Mouse (Mus musculus) stomach, embryonic 15.5 days (tissue): ENCODE data around the gene Arl8a. TPM values are rescaled to one million over a fixed set of nuclear protein-coding genes. Genes with fewer than 3 reads are reported as not detected.
"Not testable (repeated sequence)": the region's sequence is repeated elsewhere in the genome, so short reads cannot be mapped to it uniquely, and the experiment has no call there.

Source experiments
- ATAC-seq: fragments of 200-750 bp; cut with Nextera tagmentation; 2 replicates; pipeline ENCODE4 v1.8.0; 2017; ENCODE audit warnings: low read depth, moderate number of reproducible peaks, moderate TSS enrichment; ENCODE audit not compliant: insufficient read depth, low FRiP score
- H3K27ac ChIP-seq: fragments of 300-500 bp; sonication (generic); 2 replicates; pipeline ENCODE4 v1.5.1; 2015; ENCODE audit warnings: mild to moderate bottlenecking, inconsistent platforms
- H3K27me3 ChIP-seq: fragments of 300-500 bp; sonication (generic); replicated peaks from 2 replicates; pipeline ENCODE4 v1.6.1; 2015; ENCODE audit warnings: inconsistent platforms
- H3K36me3 ChIP-seq: fragments of 300-500 bp; sonication (generic); 2 replicates; pipeline ENCODE4 v1.6.1; 2015; ENCODE audit warnings: inconsistent platforms
- H3K4me1 ChIP-seq: fragments of 300-500 bp; sonication (generic); 2 replicates; pipeline ENCODE4 v1.6.1; 2015; ENCODE audit warnings: inconsistent platforms
- H3K4me2 ChIP-seq: fragments of 300-500 bp; sonication (generic); 2 replicates; pipeline ENCODE4 v1.6.1; 2015; ENCODE audit warnings: mild to moderate bottlenecking, inconsistent platforms
- H3K4me3 ChIP-seq: fragments of 300-500 bp; sonication (generic); replicated peaks from 2 replicates; pipeline ENCODE4 v1.5.1; 2015; ENCODE audit warnings: inconsistent platforms
- H3K9ac ChIP-seq: fragments of 300-500 bp; sonication (generic); 2 replicates; pipeline ENCODE4 v1.6.1; 2015; ENCODE audit warnings: inconsistent platforms
- H3K9me3 ChIP-seq: fragments of 300-500 bp; sonication (generic); 2 replicates; pipeline ENCODE4 v1.6.1; 2016; ENCODE audit warnings: inconsistent platforms
- WGBS: fragments of 180-500 bp; shearing (Covaris S2); methylation state at CpG from one replicate; pipeline ENCODE4 v1.1.7; 2015; 5-methylcytosine and 5-hydroxymethylcytosine counted together
- polyA plus RNA-seq: library from polyadenylated mRNA; unstranded; fragments of >200 nt; fragmentation: Nextera tagmentation; extraction: Ambion mirVana; gene quantifications from 2 replicates; pipeline ENCODE4 v1.2.1, GENCODE M21; 2015

Arl8a gene
- 54.9 and 55.4 TPM in 2 replicates for polyA plus RNA-seq

GRCm38 (mm10) chr1:135146077-135146945 lies at the start of gene Arl8a:
TSS of gene Arl8a (plus strand) at chr1:135146824.
- Histone ChIP-seq H3K27me3 (no peaks in the 10 kb centered on the region), H3K4me2 (peak within 1 kb of the TSS; percentile 79), H3K9ac (peak within 1 kb of the TSS; percentile 88), H3K4me3 (peak within 1 kb of the TSS; percentile 86), H3K9me3 (no peaks in the 10 kb centered on the region), H3K36me3 (no peaks in the 10 kb centered on the region), H3K4me1 (peaks cover 15% of the 10 kb centered on the region; the same call in 1 of the 2 replicates), H3K27ac (peak within 1 kb of the TSS; percentile 76)
- peak; percentile 88 for ATAC-seq
- WGBS, result under 1% methylated on average over 73 of the region's 78 CpGs

GRCm38 (mm10) chr1:135097441-135097840 lies 49.2 kb upstream of the Arl8a start:
- WGBS, result 94% methylated on average over 6 of the region's 6 CpGs
- no peaks in the 10 kb centered on the region for H3K9me3 ChIP-seq
- ATAC-seq, result no peak
- no peaks in the 10 kb centered on the region for H3K36me3 ChIP-seq
- no peak overlapping the region for H3K4me2 ChIP-seq
- no peak overlapping the region for H3K9ac ChIP-seq
- H3K4me3 ChIP-seq, result no peak overlapping the region
- H3K27me3 ChIP-seq, result 0 out of 2 replicates have a peak, but pooled peaks cover 3% of the 10 kb centered on the region
- no peaks in the 10 kb centered on the region for H3K4me1 ChIP-seq
- no peak overlapping the region for H3K27ac ChIP-seq

- ATAC-seq, result no peak
- peaks cover 10% of the 10 kb centered on the region; the same call in 1 of the 2 replicates for H3K27me3 ChIP-seq
- H3K9ac ChIP-seq, result no peak overlapping the region
- no peaks in the 10 kb centered on the region for H3K9me3 ChIP-seq
- no peaks in the 10 kb centered on the region for H3K36me3 ChIP-seq
- H3K27ac ChIP-seq, result no peak overlapping the region
- no peaks in the 10 kb centered on the region for H3K4me1 ChIP-seq
- 83% methylated on average over 7 of the region's 7 CpGs for WGBS
- no peak overlapping the region for H3K4me2 ChIP-seq
- no peak overlapping the region for H3K4me3 ChIP-seq
Measured at GRCm38 (mm10) chr1:135098441-135098840, 48.2 kb upstream of the Arl8a start.

- ATAC-seq, result no peak
- Histone ChIP-seq H3K9ac (no peak overlapping the region), H3K36me3 (no peaks in the 10 kb centered on the region), H3K4me3 (no peak overlapping the region), H3K27me3 (peaks cover 26% of the 10 kb centered on the region), H3K4me1 (peaks cover 9% of the 10 kb centered on the region), H3K27ac (no peak overlapping the region), H3K9me3 (no peaks in the 10 kb centered on the region), H3K4me2 (no peak overlapping the region)
- WGBS, result 46% methylated on average over 7 of the region's 7 CpGs
Measured at GRCm38 (mm10) chr1:135100400-135100799, 46.2 kb upstream of the Arl8a start.

- Histone ChIP-seq H3K9ac (no peak within 1 kb of the TSS), H3K4me1 (peaks cover 14% of the 10 kb centered on the region), H3K27me3 (peaks cover 32% of the 10 kb centered on the region), H3K4me3 (peak within 1 kb of the TSS; percentile 46), H3K4me2 (peak within 1 kb of the TSS; percentile 92), H3K27ac (no peak within 1 kb of the TSS), H3K9me3 (no peaks in the 10 kb centered on the region), H3K36me3 (no peaks in the 10 kb centered on the region)
- WGBS, result under 1% methylated on average over 38 of the region's 40 CpGs
- ATAC-seq, result peak; percentile 25; the same call in 1 of the 2 replicates
Measured at GRCm38 (mm10) chr1:135105124-135105523, 41.5 kb upstream of the Arl8a start, which contains the start of gene Lgr6. TSS of gene Lgr6 (minus strand) at chr1:135105276.

GRCm38 (mm10) chr1:135105951-135106350 lies 40.7 kb upstream of the Arl8a start:
- Histone ChIP-seq H3K9me3 (no peaks in the 10 kb centered on the region), H3K27ac (no peak overlapping the region), H3K4me1 (peaks cover 14% of the 10 kb centered on the region), H3K36me3 (no peaks in the 10 kb centered on the region), H3K27me3 (peaks cover 32% of the 10 kb centered on the region), H3K4me2 (peak overlapping the region; percentile 92), H3K4me3 (peak overlapping the region; percentile 46; the same call in 1 of the 2 replicates), H3K9ac (no peak overlapping the region)
- WGBS, result 3% methylated on average over 8 of the region's 8 CpGs
- no peak for ATAC-seq

- WGBS, result 47% methylated on average over 6 of the region's 6 CpGs
- no peak for ATAC-seq
- H3K27me3 ChIP-seq, result peaks cover 21% of the 10 kb centered on the region
- peaks cover 14% of the 10 kb centered on the region for H3K4me1 ChIP-seq
- H3K4me3 ChIP-seq, result no peak overlapping the region
- H3K9me3 ChIP-seq, result no peaks in the 10 kb centered on the region
- H3K9ac ChIP-seq, result no peak overlapping the region
- H3K36me3 ChIP-seq, result no peaks in the 10 kb centered on the region
- no peak overlapping the region for H3K4me2 ChIP-seq
- no peak overlapping the region for H3K27ac ChIP-seq
Measured at GRCm38 (mm10) chr1:135108611-135109010, 38.0 kb upstream of the Arl8a start.

- H3K4me3 ChIP-seq, result no peak overlapping the region
- no peaks in the 10 kb centered on the region for H3K9me3 ChIP-seq
- peaks cover 8% of the 10 kb centered on the region for H3K4me1 ChIP-seq
- ATAC-seq, result no peak
- no peak overlapping the region for H3K9ac ChIP-seq
- H3K4me2 ChIP-seq, result no peak overlapping the region
- H3K36me3 ChIP-seq, result no peaks in the 10 kb centered on the region
- 16% methylated on average over 6 of the region's 6 CpGs for WGBS
- H3K27ac ChIP-seq, result no peak overlapping the region
- H3K27me3 ChIP-seq, result peaks cover 8% of the 10 kb centered on the region
Measured at GRCm38 (mm10) chr1:135110075-135110474, 36.5 kb upstream of the Arl8a start.

GRCm38 (mm10) chr1:135111271-135111670 lies 35.4 kb upstream of the Arl8a start:
- not testable (repeated sequence) for H3K4me3 ChIP-seq, H3K27me3 ChIP-seq, H3K4me1 ChIP-seq, H3K9ac ChIP-seq, H3K36me3 ChIP-seq, ATAC-seq, H3K27ac ChIP-seq, H3K4me2 ChIP-seq, H3K9me3 ChIP-seq
- 63% methylated on average over 5 of the region's 5 CpGs for WGBS

GRCm38 (mm10) chr1:135112661-135113060 lies 34.0 kb upstream of the Arl8a start:
- no peak overlapping the region for H3K4me3 ChIP-seq
- no peak for ATAC-seq
- no peaks in the 10 kb centered on the region for H3K36me3 ChIP-seq
- no peak overlapping the region for H3K9ac ChIP-seq
- no peak overlapping the region for H3K27ac ChIP-seq
- no peaks in the 10 kb centered on the region for H3K9me3 ChIP-seq
- 9% methylated on average over 8 of the region's 8 CpGs for WGBS
- H3K4me1 ChIP-seq, result no peaks in the 10 kb centered on the region
- no peak overlapping the region for H3K4me2 ChIP-seq
- H3K27me3 ChIP-seq, result no peaks in the 10 kb centered on the region; the same call in 1 of the 2 replicates

- Histone ChIP-seq H3K4me1 (0 out of 2 replicates have a peak, but pooled peaks cover 17% of the 10 kb centered on the region), H3K4me2 (no peak overlapping the region), H3K27ac (no peak overlapping the region), H3K9me3 (no peaks in the 10 kb centered on the region), H3K36me3 (no peaks in the 10 kb centered on the region), H3K27me3 (0 out of 2 replicates have a peak, but pooled peaks cover 1% of the 10 kb centered on the region), H3K4me3 (no peak overlapping the region), H3K9ac (no peak overlapping the region)
- 92% methylated on average over 8 of the region's 8 CpGs for WGBS
- no peak for ATAC-seq
Measured at GRCm38 (mm10) chr1:135124573-135125363, 21.9 kb upstream of the Arl8a start.
